Mouse (Mus musculus) ES-E14 (cell line): ENCODE results near the gene Kcnk5.

ENCODE experiments used
- CHD2 ChIP-seq: IDR thresholded peaks from 2 replicates; pipeline ENCODE4 v1.6.1; 2014; ENCODE audit warnings: mild to moderate bottlenecking, low read depth, low read length, inconsistent platforms
- HCFC1 ChIP-seq: IDR thresholded peaks from 2 replicates; pipeline ENCODE4 v1.6.1; 2012; ENCODE audit warnings: low read length, inconsistent platforms, borderline replicate concordance; ENCODE audit not compliant: insufficient read depth
- ZC3H11A ChIP-seq: IDR thresholded peaks from 2 replicates; pipeline ENCODE4 v1.6.1; 2012; ENCODE audit warnings: low read depth, mild to moderate bottlenecking, inconsistent platforms, low read length, borderline replicate concordance
- ZNF384 ChIP-seq: IDR thresholded peaks from 2 replicates; pipeline ENCODE4 v1.6.1; 2012; ENCODE audit warnings: low read depth, low read length, inconsistent platforms

DNA sequence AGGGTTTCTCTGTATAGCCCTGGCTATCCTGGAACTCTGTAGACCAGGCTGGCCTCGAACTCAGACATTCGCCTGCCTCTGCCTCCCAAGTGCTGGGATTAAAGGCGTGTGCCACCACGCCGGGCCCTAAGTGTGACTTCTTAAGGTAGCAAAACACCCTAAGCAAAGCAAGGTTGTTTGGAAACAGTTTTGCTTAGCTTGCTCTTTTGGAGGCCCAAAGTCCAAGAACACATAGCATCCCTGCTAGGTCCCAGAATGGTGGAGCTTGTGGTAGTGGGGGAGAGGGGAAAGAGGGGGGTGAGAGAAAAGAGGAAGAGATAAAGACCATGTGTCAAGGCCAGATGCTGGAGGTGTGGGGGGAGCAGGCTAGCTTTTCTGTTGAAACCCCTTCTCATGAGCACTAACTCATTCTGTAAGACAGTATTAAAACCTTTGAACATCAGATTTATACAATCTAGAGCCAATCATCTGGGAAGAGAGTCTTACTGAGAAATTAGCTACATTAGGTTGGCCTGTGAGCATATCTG lies 21.1 kb upstream of the Kcnk5 start:
- TF ChIP-seq HCFC1 (no peak), ZNF384 (no peak), ZC3H11A (no peak), CHD2 (no peak)
